Mouse (Mus musculus) E14TG2a.4 (cell line): ENCODE measurements around the gene Cnfn.

Source experiments
- CTCF ChIP-seq: conservative IDR thresholded peaks from 2 replicates; pipeline ENCODE4 v1.5.1; 2014; ENCODE audit warnings: low read length
- NANOG ChIP-seq: IDR thresholded peaks from 2 replicates; pipeline ENCODE4 v1.6.1; 2014; ENCODE audit warnings: borderline replicate concordance, low read length, mixed read lengths
- POU5F1 ChIP-seq: IDR thresholded peaks from 2 replicates; pipeline ENCODE4 v1.6.1; 2014; ENCODE audit warnings: low read length, borderline replicate concordance

- TF ChIP-seq CTCF, result no peak
- no peak for TF ChIP-seq NANOG
- TF ChIP-seq POU5F1, result no peak
Observed at GRCm38 (mm10) chr7:25395186-25395557, 25.6 kb upstream of the Cnfn start.
